14 mouse cellular contexts compared by ENCODE assay signal in genomic region chr4:150375448-150375935, GRCm38 (mm10).
DNase-seq lines count a peak whose midpoint lies in the region; ATAC-seq and TF ChIP-seq lines count a peak whose summit lies in the region.
"Had no signal": no experiment of that assay in that cellular context is flagged by ENCODE, and none has a peak within 500 bp of the region (broad histone marks: within the 10 kb centered on the region; RNA-seq: fewer than 3 reads in every experiment).

No protein-coding gene starts in this region.

- no peak overlapping the region for H3K4me2 ChIP-seq in hindbrain, postnatal 0 days (ENCODE audit: low read depth, low read length)
- no peak overlapping the region for H3K4me2 ChIP-seq in liver, embryonic 12.5 days

- H3K27ac ChIP-seq in hindbrain, embryonic 10.5 days, result 0 out of 2 replicates have a peak overlapping the region, but pooled peaks have one; percentile 0
- H3K27ac ChIP-seq in hindbrain, postnatal 0 days, result no peak overlapping the region
- no peak overlapping the region for H3K27ac ChIP-seq in liver, adult 2 months (replicated peaks; ENCODE audit: insufficient read depth, low read depth, low read length)
- no peak overlapping the region for H3K27ac ChIP-seq in liver, embryonic 12.5 days
- H3K27ac ChIP-seq in embryonic fibroblast, embryonic 13.5 days (ENCODE audit: insufficient read depth, low read length), result peak overlapping the region; percentile 53; the same call in 1 of the 2 replicates

- peaks cover 66% of the 10 kb centered on the region for H3K4me1 ChIP-seq in hindbrain, embryonic 10.5 days (replicated peaks)
- H3K4me1 ChIP-seq in hindbrain, postnatal 0 days (ENCODE audit: insufficient read depth, low read length), result peaks cover 17% of the 10 kb centered on the region
- peaks cover 23% of the 10 kb centered on the region for H3K4me1 ChIP-seq in liver, adult 2 months (ENCODE audit: control insufficient read depth, insufficient read depth, low read length)
- peaks cover 78% of the 10 kb centered on the region for H3K4me1 ChIP-seq in liver, embryonic 12.5 days
- H3K4me1 ChIP-seq in embryonic fibroblast, embryonic 13.5 days (ENCODE audit: control insufficient read depth, insufficient read depth, low read length), result peaks cover 25% of the 10 kb centered on the region

- no peaks in the 10 kb centered on the region for H3K36me3 ChIP-seq in hindbrain, embryonic 10.5 days
- no peaks in the 10 kb centered on the region for H3K36me3 ChIP-seq in hindbrain, postnatal 0 days (ENCODE audit: insufficient read depth, low read length)
- H3K36me3 ChIP-seq in liver, adult 2 months (ENCODE audit: control insufficient read depth, insufficient read depth, low read length), result no peaks in the 10 kb centered on the region
- no peaks in the 10 kb centered on the region for H3K36me3 ChIP-seq in liver, embryonic 12.5 days
- H3K36me3 ChIP-seq: heart, embryonic 12.5 days had no signal

- no peak overlapping the region for H3K9ac ChIP-seq in hindbrain, postnatal 0 days (replicated peaks; ENCODE audit: low read length)
- H3K9ac ChIP-seq in liver, adult 2 months (ENCODE audit: low read depth, low read length), result no peak overlapping the region
- H3K9ac ChIP-seq in liver, embryonic 12.5 days, result no peak overlapping the region
- H3K9ac ChIP-seq: forebrain, postnatal 0 days had no signal

- H3K27me3 ChIP-seq in hindbrain, embryonic 10.5 days (ENCODE audit: insufficient read depth, poor library complexity, severe bottlenecking), result no peaks in the 10 kb centered on the region
- H3K27me3 ChIP-seq in hindbrain, postnatal 0 days (ENCODE audit: insufficient read depth, low read length), result no peaks in the 10 kb centered on the region
- no peaks in the 10 kb centered on the region for H3K27me3 ChIP-seq in liver, adult 2 months (ENCODE audit: control insufficient read depth, insufficient read depth, low read length)
- H3K27me3 ChIP-seq in liver, embryonic 12.5 days (replicated peaks), result no peaks in the 10 kb centered on the region
- H3K27me3 ChIP-seq: heart, embryonic 12.5 days had no signal

- peaks cover 24% of the 10 kb centered on the region; the same call in 1 of the 2 replicates for H3K79me2 ChIP-seq in liver, adult 2 months (ENCODE audit: control insufficient read depth, insufficient read depth, low read length)

- no peak for TF ChIP-seq CTCF in hindbrain, postnatal 0 days (IDR thresholded peaks at IDR 0.05; ENCODE audit: low read depth)
- no peak for TF ChIP-seq CTCF in liver, adult 2 months (IDR thresholded peaks at IDR 0.05; ENCODE audit: low read depth, low read length)
- TF ChIP-seq CTCF in embryonic fibroblast, embryonic 13.5 days (IDR thresholded peaks at IDR 0.05; ENCODE audit: borderline replicate concordance, insufficient read depth, low read length), result no peak

- ATAC-seq in hindbrain, postnatal 0 days, result no peak
- ATAC-seq in liver, embryonic 12.5 days, result no peak
- ATAC-seq in erythroid progenitor cell, adult 5-6 weeks (replicated peaks; ENCODE audit: low FRiP score, poor library complexity, severe bottlenecking), result no peak
- ATAC-seq: forebrain, postnatal 0 days; inflammation-experienced regulatory T-cells, adult 6 months had no signal

- H3K9me3 ChIP-seq in hindbrain, embryonic 10.5 days, result no peaks in the 10 kb centered on the region
- H3K9me3 ChIP-seq in hindbrain, postnatal 0 days (ENCODE audit: low read length), result no peaks in the 10 kb centered on the region
- H3K9me3 ChIP-seq in liver, embryonic 12.5 days (replicated peaks), result no peaks in the 10 kb centered on the region
- H3K9me3 ChIP-seq: heart, embryonic 12.5 days had no signal

- no peak overlapping the region for H3K4me3 ChIP-seq in hindbrain, embryonic 10.5 days
- H3K4me3 ChIP-seq in hindbrain, postnatal 0 days (ENCODE audit: low read length), result no peak overlapping the region
- no peak overlapping the region for H3K4me3 ChIP-seq in liver, adult 2 months (ENCODE audit: insufficient read depth, low read depth, low read length)
- no peak overlapping the region for H3K4me3 ChIP-seq in liver, embryonic 12.5 days
- H3K4me3 ChIP-seq in embryonic fibroblast, embryonic 13.5 days (ENCODE audit: insufficient read depth, low read length), result no peak overlapping the region
- H3K4me3 ChIP-seq: heart, embryonic 12.5 days had no signal

- 95% methylated on average over 1 of the region's 1 CpGs for WGBS in hindbrain, embryonic 10.5 days
- WGBS in hindbrain, postnatal 0 days, result 44% methylated on average over 1 of the region's 1 CpGs
- 25% methylated on average over 1 of the region's 1 CpGs for WGBS in liver, adult 2 months
- 81% methylated on average over 1 of the region's 1 CpGs for WGBS in liver, embryonic 12.5 days (ENCODE audit: insufficient replicate concordance)

- TF ChIP-seq POLR2A in liver, adult 2 months (IDR thresholded peaks at IDR 0.05; ENCODE audit: extremely low read depth, insufficient read depth, low read length), result no peak
- no peak for TF ChIP-seq POLR2A in embryonic fibroblast, embryonic 13.5 days (IDR thresholded peaks at IDR 0.05; ENCODE audit: low read depth, low read length)

- no peak for DNase-seq in hindbrain, embryonic 10.5 days (ENCODE audit: low spot score)
- no peak for DNase-seq in hindbrain, postnatal 0 days (ENCODE audit: low spot score)
- DNase-seq in liver, adult 2 months (ENCODE audit: extremely low read depth, low read depth, low spot score), result peak; percentile 58
- DNase-seq in kidney, postnatal 36 days, result peak; percentile 55 to 75
- DNase-seq in lung, postnatal 14 days, result no peak
- DNase-seq: adrenal gland, postnatal 36 days; cerebellum, adult 11-12 months; forebrain, postnatal 0 days; right cerebral cortex, postnatal 25 days had no signal

Comparison
In these comparisons a context has a peak if more than half of its experiments do, and no peak if none do; other contexts are left out.
1. H3K27ac ChIP-seq: peak in hindbrain, embryonic 10.5 days (single experiment) and embryonic fibroblast, embryonic 13.5 days (single experiment); none in hindbrain, postnatal 0 days (single experiment), liver, adult 2 months (single experiment) and liver, embryonic 12.5 days (single experiment).
2. DNase-seq: peak in liver, adult 2 months (single experiment) and kidney, postnatal 36 days (2 of 2); none in hindbrain, embryonic 10.5 days (single experiment), hindbrain, postnatal 0 days (single experiment) and lung, postnatal 14 days (single experiment).